Mouse (Mus musculus) kidney, postnatal 0 days (tissue): ENCODE measurements around the gene Il1r1. TPM values are rescaled to one million over a fixed set of nuclear protein-coding genes. Genes with fewer than 3 reads are reported as not detected.

Source experiments
- ATAC-seq: fragments of 200-750 bp; cut with Nextera tagmentation; replicated peaks from 2 replicates; pipeline ENCODE4 v1.8.0; 2017; ENCODE audit warnings: low read depth, moderate number of reproducible peaks, moderate TSS enrichment, moderate library complexity; ENCODE audit not compliant: low FRiP score
- DNase-seq: peaks from one replicate; pipeline ENCODE4 v3.0.0-alpha.2; 2016; ENCODE audit warnings: low spot score
- H3K27ac ChIP-seq: fragments of 300-500 bp; sonication (generic); 2 replicates; pipeline ENCODE4 v1.5.1; 2014; ENCODE audit warnings: mild to moderate bottlenecking
- H3K27me3 ChIP-seq: fragments of 300-500 bp; sonication (generic); 2 replicates; pipeline ENCODE4 v1.6.1; 2014; ENCODE audit warnings: low read length, mixed read lengths; ENCODE audit not compliant: insufficient read depth
- H3K36me3 ChIP-seq: fragments of 300-500 bp; sonication (generic); 2 replicates; pipeline ENCODE4 v1.6.1; 2014; ENCODE audit warnings: low read length, mixed read lengths; ENCODE audit not compliant: insufficient read depth
- H3K4me1 ChIP-seq: fragments of 300-500 bp; sonication (generic); replicated peaks from 2 replicates; pipeline ENCODE4 v1.6.1; 2014; ENCODE audit warnings: antibody characterized with exemption, low read length, mixed read lengths; ENCODE audit not compliant: insufficient read depth
- H3K4me2 ChIP-seq: fragments of 300-500 bp; sonication (generic); 2 replicates; pipeline ENCODE4 v1.6.1; 2014; ENCODE audit warnings: mild to moderate bottlenecking, low read length, moderate library complexity, mixed read lengths
- H3K4me3 ChIP-seq: fragments of 300-500 bp; sonication (generic); replicated peaks from 2 replicates; pipeline ENCODE4 v1.5.1; 2014; ENCODE audit warnings: low read depth, low read length
- H3K9ac ChIP-seq: fragments of 300-500 bp; sonication (generic); 2 replicates; pipeline ENCODE4 v1.6.1; 2014; ENCODE audit warnings: low read depth, low read length
- H3K9me3 ChIP-seq: fragments of 300-500 bp; sonication (generic); replicated peaks from 2 replicates; pipeline ENCODE4 v1.6.1; 2016; ENCODE audit warnings: low read length, inconsistent platforms, mixed read lengths
- CTCF ChIP-seq: IDR thresholded peaks from 2 replicates; pipeline ENCODE4 v1.5.1; 2016; ENCODE audit warnings: antibody characterized with exemption, low read depth, mild to moderate bottlenecking, moderate library complexity
- WGBS: fragments of 180-500 bp; shearing (Covaris S2); extraction: QIAGEN DNeasy Blood & Tissue Kit; methylation state at CpG from one replicate; pipeline ENCODE4 v1.1.7; 2014; 5-methylcytosine and 5-hydroxymethylcytosine counted together
- polyA plus RNA-seq: library from polyadenylated mRNA; unstranded; fragments of >200 nt; fragmentation: Nextera tagmentation; extraction: Ambion mirVana; gene quantifications from 2 replicates; pipeline ENCODE4 v1.2.1, GENCODE M21; 2015

Gene Il1r1
- polyA plus RNA-seq, 1 experiment from 2014 or later, result 5.6 TPM

DNA sequence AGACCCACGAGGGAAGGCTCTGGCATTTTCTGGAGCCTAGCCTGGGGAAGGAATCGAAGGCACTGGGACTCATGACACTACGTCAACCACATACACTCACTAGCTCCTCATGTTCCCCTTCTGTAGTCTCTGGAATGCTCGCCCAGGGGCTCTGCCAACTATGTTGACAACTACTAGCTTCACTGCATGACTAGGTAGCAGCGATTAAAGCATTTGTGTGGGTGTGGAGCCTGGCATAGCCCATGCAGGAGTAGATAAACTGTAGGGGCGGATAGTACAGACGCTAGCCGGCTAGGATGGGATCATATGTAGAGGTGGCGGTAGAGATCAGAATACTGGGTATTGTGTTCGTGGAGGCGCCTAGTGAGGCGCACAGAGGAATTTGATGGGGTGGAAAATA lies 45.5 kb downstream of the Il1r1 start:
- Histone ChIP-seq H3K27me3 (no peaks in the 10 kb centered on the region), H3K4me3 (no peak overlapping the region), H3K9me3 (no peaks in the 10 kb centered on the region), H3K36me3 (no peaks in the 10 kb centered on the region), H3K4me2 (no peak overlapping the region), H3K9ac (no peak overlapping the region), H3K4me1 (no peaks in the 10 kb centered on the region), H3K27ac (no peak overlapping the region)
- DNase-seq (peak; percentile 66), ATAC-seq (no peak; the same call in 1 of the 2 replicates)
- WGBS, result 66% methylated on average over 12 of the region's 12 CpGs
- TF ChIP-seq CTCF, result no peak

DNA sequence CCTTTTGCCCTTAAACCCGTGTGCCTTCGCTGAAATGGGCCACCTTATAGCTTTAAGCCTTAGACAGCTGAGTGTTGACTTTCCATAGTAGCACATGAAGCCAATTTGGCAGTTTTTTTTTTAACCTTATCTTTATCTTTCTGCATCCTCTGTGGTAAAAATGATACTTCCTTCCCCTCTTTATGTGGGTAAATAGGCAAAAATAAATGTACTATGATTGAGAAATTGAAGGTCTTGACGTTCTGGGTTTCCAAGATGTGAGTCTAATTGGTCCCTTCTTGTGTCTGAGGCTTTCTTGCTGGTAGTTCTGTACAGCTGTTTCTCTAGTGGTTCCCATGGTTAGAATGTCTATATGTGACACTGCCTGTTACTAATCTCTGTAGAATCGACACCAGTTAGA lies 46.2 kb downstream of the Il1r1 start:
- Histone ChIP-seq H3K27me3 (no peaks in the 10 kb centered on the region), H3K4me1 (no peaks in the 10 kb centered on the region; the same call in 1 of the 2 replicates), H3K4me3 (no peak overlapping the region), H3K9me3 (no peaks in the 10 kb centered on the region), H3K27ac (no peak overlapping the region), H3K4me2 (no peak overlapping the region), H3K36me3 (no peaks in the 10 kb centered on the region), H3K9ac (no peak overlapping the region)
- ATAC-seq (no peak), DNase-seq (no peak)
- TF ChIP-seq CTCF, result no peak
- WGBS, result 76% methylated on average over 4 of the region's 4 CpGs

- H3K9me3 ChIP-seq, result no peaks in the 10 kb centered on the region
- WGBS, result 87% methylated on average over 10 of the region's 10 CpGs
- ATAC-seq (no peak), DNase-seq (no peak)
- no peaks in the 10 kb centered on the region for H3K27me3 ChIP-seq
- H3K36me3 ChIP-seq, result no peaks in the 10 kb centered on the region
- no peaks in the 10 kb centered on the region; the same call in 1 of the 2 replicates for H3K4me1 ChIP-seq
- no peak overlapping the region for H3K4me3 ChIP-seq
- no peak overlapping the region for H3K4me2 ChIP-seq
- no peak overlapping the region for H3K27ac ChIP-seq
- TF ChIP-seq CTCF, result no peak
- H3K9ac ChIP-seq, result no peak overlapping the region
Measured at GRCm38 (mm10) chr1:40271486-40272055, 46.7 kb downstream of the Il1r1 start.

- Histone ChIP-seq H3K27me3 (no peaks in the 10 kb centered on the region), H3K9me3 (no peaks in the 10 kb centered on the region), H3K4me2 (no peak overlapping the region), H3K9ac (no peak overlapping the region), H3K27ac (no peak overlapping the region), H3K4me3 (no peak overlapping the region), H3K4me1 (no peaks in the 10 kb centered on the region; the same call in 1 of the 2 replicates), H3K36me3 (no peaks in the 10 kb centered on the region)
- no peak for TF ChIP-seq CTCF
- WGBS, result 92% methylated on average over 3 of the region's 3 CpGs
- no peak for DNase-seq
- ATAC-seq, result no peak
Measured at GRCm38 (mm10) chr1:40272204-40272603, 47.3 kb downstream of the Il1r1 start.

DNA sequence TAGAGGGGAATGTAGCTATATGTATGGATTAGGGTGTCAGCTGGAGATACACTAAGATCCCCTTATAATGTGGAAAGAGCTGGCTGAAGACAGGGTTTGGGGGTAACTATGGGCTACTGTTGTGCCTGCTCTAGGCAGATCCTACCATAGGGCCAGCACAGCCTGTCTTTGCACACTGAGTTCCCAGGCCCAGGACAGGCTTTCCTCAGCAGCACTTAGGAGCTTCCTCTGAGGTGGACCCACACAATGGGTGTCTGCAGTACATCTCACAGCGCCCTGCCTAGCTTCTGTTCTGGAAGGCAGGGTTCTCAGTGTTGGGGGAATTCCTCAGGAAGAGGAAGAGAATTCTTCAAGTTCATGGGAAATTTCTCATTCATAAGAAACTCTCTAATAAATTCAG lies 48.6 kb downstream of the Il1r1 start:
- H3K4me1 ChIP-seq, result no peaks in the 10 kb centered on the region; the same call in 1 of the 2 replicates
- H3K9ac ChIP-seq, result no peak overlapping the region
- H3K27ac ChIP-seq, result no peak overlapping the region
- WGBS, result 64% methylated on average over 1 of the region's 1 CpGs
- no peaks in the 10 kb centered on the region for H3K27me3 ChIP-seq
- H3K9me3 ChIP-seq, result no peaks in the 10 kb centered on the region
- no peak overlapping the region for H3K4me3 ChIP-seq
- ATAC-seq (no peak), DNase-seq (no peak)
- no peak overlapping the region for H3K4me2 ChIP-seq
- H3K36me3 ChIP-seq, result no peaks in the 10 kb centered on the region
- no peak for TF ChIP-seq CTCF

DNA sequence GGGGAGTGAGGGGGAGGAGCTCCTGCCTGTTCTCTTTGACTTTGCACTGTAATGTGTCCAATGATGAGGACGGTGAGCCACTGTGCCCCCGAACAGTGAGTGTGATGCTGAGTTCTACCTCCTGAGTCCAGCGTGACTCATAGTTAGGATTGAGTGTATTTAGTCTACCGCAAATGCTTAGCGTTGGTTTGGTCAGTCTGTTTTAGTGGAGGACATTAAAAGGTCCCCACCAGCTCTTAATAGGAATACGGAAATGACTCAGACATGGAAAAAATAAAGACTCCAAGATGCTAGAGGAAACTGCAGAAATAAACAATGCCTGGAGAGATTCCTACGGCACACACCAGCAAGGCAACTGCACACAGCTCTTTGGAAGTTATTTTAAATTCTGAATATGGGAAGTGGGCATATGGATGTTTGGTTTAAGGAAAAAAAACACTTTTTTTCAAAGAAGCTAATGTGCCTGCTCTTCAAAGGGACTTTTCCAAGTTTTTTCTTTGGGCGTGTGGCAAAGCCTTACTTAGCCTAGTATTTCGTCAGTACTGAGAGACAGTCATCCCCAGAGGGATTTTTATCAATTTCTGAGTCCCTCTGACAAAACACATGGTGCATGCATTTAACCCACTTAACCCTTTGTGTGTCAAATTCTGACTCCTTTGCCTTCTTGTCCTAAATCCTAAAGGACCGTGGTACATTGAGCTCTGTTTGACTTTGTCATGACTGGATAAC lies 50.6 kb downstream of the Il1r1 start:
- ATAC-seq, result no peak
- Histone ChIP-seq H3K4me1 (no peaks in the 10 kb centered on the region; the same call in 1 of the 2 replicates), H3K9me3 (no peaks in the 10 kb centered on the region), H3K4me2 (no peak overlapping the region), H3K4me3 (no peak overlapping the region), H3K36me3 (no peaks in the 10 kb centered on the region), H3K27me3 (no peaks in the 10 kb centered on the region), H3K27ac (no peak overlapping the region), H3K9ac (no peak overlapping the region)
- DNase-seq, result peak; percentile 64
- TF ChIP-seq CTCF, result no peak
- 59% methylated on average over 10 of the region's 10 CpGs for WGBS
